Mouse (Mus musculus): ENCODE data around the gene Bcl6. TPM values are rescaled to one million over a fixed set of nuclear protein-coding genes. Genes with fewer than 3 reads are reported as not detected.

The Bcl6 gene
- total and polyA plus RNA-seq, 3 experiments = 0.20 to 0.60 (median 0.25) TPM

DNA sequence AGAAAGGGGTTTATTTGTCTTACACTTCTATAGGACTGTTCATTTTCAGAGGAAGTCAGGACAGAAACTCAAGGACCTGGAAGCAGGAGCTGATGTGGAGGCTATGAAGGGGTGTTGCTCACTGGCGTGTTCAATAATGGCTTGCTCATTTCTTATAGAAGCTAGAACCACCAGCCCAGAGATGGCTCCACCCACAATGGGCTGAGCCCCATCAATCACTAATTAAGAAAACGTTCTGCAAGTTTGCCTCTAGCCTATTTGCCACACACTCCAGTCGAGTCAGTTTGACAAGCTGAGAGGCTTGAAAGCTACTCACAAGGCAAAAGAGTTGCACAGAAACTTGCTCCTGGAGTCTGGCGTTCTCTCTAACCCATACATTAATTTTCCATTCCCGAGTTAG, 67.0 kb downstream of the Bcl6 start:
- no peak for TF ChIP-seq ZC3H11A (IDR thresholded peaks at IDR 0.05; ENCODE audit: low read depth, low read length)
- no peak for TF ChIP-seq ZKSCAN1 (IDR thresholded peaks at IDR 0.05; ENCODE audit: borderline replicate concordance, low read depth, low read length)
- no peak for TF ChIP-seq USF1 (IDR thresholded peaks at IDR 0.05; ENCODE audit: low read depth, low read length)
- no peak for TF ChIP-seq E2F4 (IDR thresholded peaks at IDR 0.05; ENCODE audit: insufficient replicate concordance, low read depth, low read length)
- no peak for TF ChIP-seq TBP (conservative IDR thresholded peaks at IDR 0.05; ENCODE audit: low read depth, low read length)
- no peak for TF ChIP-seq PAX5 (IDR thresholded peaks at IDR 0.05; ENCODE audit: low read length)
- no peak overlapping the region for H3K4me3 ChIP-seq (replicated peaks in 1 of 3; ENCODE audit: low read depth in 2 of 3, low read length in 2 of 3, poor library complexity in 1 of 3)
- in situ Hi-C loops (cut with MboI; ENCODE audit: low pct_ligation_motif_present, low pct_unique_long_range_greater_than_20kb, low sequenced_read_pairs) (no loop called here), dilution Hi-C loops (cut with MboI; ENCODE audit: extremely low pct_ligation_motif_present, extremely low pct_unique_long_range_greater_than_20kb, low sequenced_read_pairs) (no loop called here)
- H3K27me3 ChIP-seq (replicated peaks) = peaks cover 10% of the 10 kb centered on the region
- peaks cover 5% of the 10 kb centered on the region for H3K9me3 ChIP-seq (replicated peaks; ENCODE audit: low read length)
- no peaks in the 10 kb centered on the region for H3K36me3 ChIP-seq (replicated peaks in 1 of 2; ENCODE audit: control insufficient read depth in 1 of 2, insufficient read depth in 1 of 2, low read length in 1 of 2)
- no peak overlapping the region for H3K27ac ChIP-seq (ENCODE audit: insufficient read depth, low read depth)
- H3K4me2 ChIP-seq (ENCODE audit: insufficient read depth, low read depth, poor library complexity, severe bottlenecking) = no peak overlapping the region
- no peaks in the 10 kb centered on the region for H3K79me2 ChIP-seq (replicated peaks; ENCODE audit: control insufficient read depth, extremely low read depth, insufficient read depth, poor library complexity, severe bottlenecking)
- no peaks in the 10 kb centered on the region for H3K4me1 ChIP-seq (ENCODE audit: control insufficient read depth in 1 of 2, insufficient read depth in 2 of 2)
- no peak for DNase-seq (ENCODE audit: extremely low read depth)
- no peak overlapping the region for H3K9ac ChIP-seq (ENCODE audit: insufficient read depth, low read depth)

DNA sequence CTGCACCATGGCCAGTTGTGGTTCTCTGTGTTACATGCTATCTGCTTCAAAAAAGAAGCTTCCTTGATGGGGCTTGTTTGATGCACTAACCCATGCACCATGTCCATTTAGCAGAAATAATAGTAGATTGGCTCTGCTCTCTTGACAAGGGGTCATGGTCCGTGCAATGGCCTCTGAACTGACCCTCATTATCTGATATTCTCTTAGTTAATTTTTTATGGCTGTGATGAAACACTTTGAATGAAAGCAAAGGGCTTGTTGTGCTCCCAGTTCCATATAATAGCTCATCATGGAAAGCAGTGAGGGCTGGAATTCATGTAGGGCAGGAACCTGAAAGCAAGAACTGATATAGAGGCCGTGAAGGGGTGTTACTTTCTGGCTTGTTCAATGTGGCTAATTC, 69.2 kb downstream of the Bcl6 start:
- in situ Hi-C loops (cut with MboI; ENCODE audit: low pct_ligation_motif_present, low pct_unique_long_range_greater_than_20kb, low sequenced_read_pairs) (no loop called here), dilution Hi-C loops (cut with MboI; ENCODE audit: extremely low pct_ligation_motif_present, extremely low pct_unique_long_range_greater_than_20kb, low sequenced_read_pairs) (no loop called here)
- H3K36me3 ChIP-seq (replicated peaks in 1 of 2; ENCODE audit: control insufficient read depth in 1 of 2, insufficient read depth in 1 of 2, low read length in 1 of 2) = no peaks in the 10 kb centered on the region
- no peak overlapping the region for H3K4me3 ChIP-seq (replicated peaks in 1 of 3; ENCODE audit: low read depth in 2 of 3, low read length in 2 of 3, poor library complexity in 1 of 3)
- H3K4me2 ChIP-seq (ENCODE audit: insufficient read depth, low read depth, poor library complexity, severe bottlenecking) = no peak overlapping the region
- peaks cover 12% of the 10 kb centered on the region for H3K27me3 ChIP-seq (replicated peaks)
- no peak for DNase-seq (ENCODE audit: extremely low read depth)
- no peaks in the 10 kb centered on the region for H3K4me1 ChIP-seq (ENCODE audit: control insufficient read depth in 1 of 2, insufficient read depth in 2 of 2)
- H3K9ac ChIP-seq (ENCODE audit: insufficient read depth, low read depth) = no peak overlapping the region
- peaks cover 5% of the 10 kb centered on the region for H3K9me3 ChIP-seq (replicated peaks; ENCODE audit: low read length)
- no peaks in the 10 kb centered on the region for H3K79me2 ChIP-seq (replicated peaks; ENCODE audit: control insufficient read depth, extremely low read depth, insufficient read depth, poor library complexity, severe bottlenecking)
- no peak overlapping the region for H3K27ac ChIP-seq (ENCODE audit: insufficient read depth, low read depth)
- TF ChIP-seq ZMIZ1 (IDR thresholded peaks at IDR 0.05; ENCODE audit: low read depth, low read length) = no peak
- no peak for TF ChIP-seq CHD2 (IDR thresholded peaks at IDR 0.05; ENCODE audit: low read length)
- no peak for TF ChIP-seq MXI1 (IDR thresholded peaks at IDR 0.05; ENCODE audit: low read depth, low read length)
- no peak for TF ChIP-seq USF1 (IDR thresholded peaks at IDR 0.05; ENCODE audit: low read depth, low read length)
- no peak for TF ChIP-seq ZKSCAN1 (IDR thresholded peaks at IDR 0.05; ENCODE audit: borderline replicate concordance, low read depth, low read length)
- TF ChIP-seq POLR2AphosphoS2 (IDR thresholded peaks at IDR 0.05; ENCODE audit: low read depth, low read length) = no peak
- TF ChIP-seq SMC3 (IDR thresholded peaks at IDR 0.05; ENCODE audit: low read depth, low read length) = no peak
- no peak for TF ChIP-seq ELF1 (IDR thresholded peaks at IDR 0.05; ENCODE audit: low read depth, low read length)
- no peak for TF ChIP-seq EP300 (IDR thresholded peaks at IDR 0.05; ENCODE audit: low read length)
- TF ChIP-seq GABPA (IDR thresholded peaks at IDR 0.05; ENCODE audit: insufficient replicate concordance, low read depth, low read length) = no peak
- no peak for TF ChIP-seq USF2 (conservative IDR thresholded peaks at IDR 0.05; ENCODE audit: low read depth, low read length)
- no peak for TF ChIP-seq ZC3H11A (IDR thresholded peaks at IDR 0.05; ENCODE audit: low read depth, low read length)
- TF ChIP-seq NRF1 (IDR thresholded peaks at IDR 0.05; ENCODE audit: low read depth, low read length) = no peak
- no peak for TF ChIP-seq NELFE (IDR thresholded peaks at IDR 0.05; ENCODE audit: low read depth, low read length)

Other genes with a start within 250 kb of the Bcl6 start
- not detected in 2 replicates for gene Sst, start 97.9 kb downstream of the Bcl6 start, total RNA-seq (2012; rRNA removed)
- gene Sst, start 97.9 kb downstream of the Bcl6 start, total RNA-seq (2014; rRNA removed) = not detected in 2 replicates
- gene Sst, start 97.9 kb downstream of the Bcl6 start, polyA plus RNA-seq (2012; ENCODE audit: insufficient read length, low read depth) = not detected in 2 replicates
- not detected in 2 replicates for gene Rtp2, start 56.5 kb downstream of the Bcl6 start, total RNA-seq (2012; rRNA removed)
- not detected in 2 replicates for gene Rtp2, start 56.5 kb downstream of the Bcl6 start, total RNA-seq (2014; rRNA removed)
- gene Rtp2, start 56.5 kb downstream of the Bcl6 start, polyA plus RNA-seq (2012; ENCODE audit: insufficient read length, low read depth) = not detected in 2 replicates
- gene Gm37419, start 370 bp downstream of the Bcl6 start, total RNA-seq (2012; rRNA removed) = not detected in 2 replicates
- not detected in 2 replicates for gene Gm37419, start 370 bp downstream of the Bcl6 start, total RNA-seq (2014; rRNA removed)
- gene Gm37419, start 370 bp downstream of the Bcl6 start, polyA plus RNA-seq (2012; ENCODE audit: insufficient read length, low read depth) = not detected in 2 replicates